Mouse (Mus musculus): ENCODE measurements around the gene Ube2j2. TPM values are rescaled to one million over a fixed set of nuclear protein-coding genes. Genes with fewer than 3 reads are reported as not detected.

The Ube2j2 gene
- polyA plus RNA-seq, 1 experiment from 2014 or later: 157 TPM

Other genes with a start within 250 kb of the Ube2j2 start
- gene Fndc10, start 249.5 kb upstream of the Ube2j2 start, polyA plus RNA-seq (2016; fragmentation: Nextera tagmentation; extraction: Ambion mirVana): 0.72 and 1.8 TPM in 2 replicates
- gene Ssu72, start 239.0 kb upstream of the Ube2j2 start, polyA plus RNA-seq (2016; fragmentation: Nextera tagmentation; extraction: Ambion mirVana): 162 and 175 TPM in 2 replicates
- gene Tmem240, start 209.0 kb upstream of the Ube2j2 start, polyA plus RNA-seq (2016; fragmentation: Nextera tagmentation; extraction: Ambion mirVana): 0.85 and 1.6 TPM in 2 replicates
- gene Atad3a, start 182.7 kb upstream of the Ube2j2 start, polyA plus RNA-seq (2016; fragmentation: Nextera tagmentation; extraction: Ambion mirVana): 110 and 124 TPM in 2 replicates
- gene Vwa1, start 169.1 kb upstream of the Ube2j2 start, polyA plus RNA-seq (2016; fragmentation: Nextera tagmentation; extraction: Ambion mirVana): 13.4 and 14.0 TPM in 2 replicates
- gene Tmem88b, start 158.0 kb upstream of the Ube2j2 start, polyA plus RNA-seq (2016; fragmentation: Nextera tagmentation; extraction: Ambion mirVana): 0.31 and 0.67 TPM in 2 replicates
- gene Ankrd65, start 153.4 kb upstream of the Ube2j2 start, polyA plus RNA-seq (2016; fragmentation: Nextera tagmentation; extraction: Ambion mirVana): 0.18 TPM in 1 of 2 replicates, not detected in the other
- gene Mrpl20, start 141.0 kb upstream of the Ube2j2 start, polyA plus RNA-seq (2016; fragmentation: Nextera tagmentation; extraction: Ambion mirVana): 252 and 253 TPM in 2 replicates
- 167 and 178 TPM in 2 replicates for gene Ccnl2, start 131.3 kb upstream of the Ube2j2 start, polyA plus RNA-seq (2016; fragmentation: Nextera tagmentation; extraction: Ambion mirVana)
- gene Aurkaip1, start 112.6 kb upstream of the Ube2j2 start, polyA plus RNA-seq (2016; fragmentation: Nextera tagmentation; extraction: Ambion mirVana): 171 and 186 TPM in 2 replicates
- 56.1 and 56.7 TPM in 2 replicates for gene Mxra8, start 104.2 kb upstream of the Ube2j2 start, polyA plus RNA-seq (2016; fragmentation: Nextera tagmentation; extraction: Ambion mirVana)
- gene Dvl1, start 96.4 kb upstream of the Ube2j2 start, polyA plus RNA-seq (2016; fragmentation: Nextera tagmentation; extraction: Ambion mirVana): 4.3 and 5.1 TPM in 2 replicates
- 0.37 and 0.41 TPM in 2 replicates for gene Tas1r3, start 80.5 kb upstream of the Ube2j2 start, polyA plus RNA-seq (2016; fragmentation: Nextera tagmentation; extraction: Ambion mirVana)
- gene Cptp, start 74.4 kb upstream of the Ube2j2 start, polyA plus RNA-seq (2016; fragmentation: Nextera tagmentation; extraction: Ambion mirVana): 22.0 and 24.8 TPM in 2 replicates
- 103 and 104 TPM in 2 replicates for gene Ints11, start 74.3 kb upstream of the Ube2j2 start, polyA plus RNA-seq (2016; fragmentation: Nextera tagmentation; extraction: Ambion mirVana)
- gene Pusl1, start 52.0 kb upstream of the Ube2j2 start, polyA plus RNA-seq (2016; fragmentation: Nextera tagmentation; extraction: Ambion mirVana): 49.4 and 52.8 TPM in 2 replicates
- 32.2 and 41.4 TPM in 2 replicates for gene Acap3, start 52.0 kb upstream of the Ube2j2 start, polyA plus RNA-seq (2016; fragmentation: Nextera tagmentation; extraction: Ambion mirVana)
- gene C1qtnf12, start 18.5 kb downstream of the Ube2j2 start, polyA plus RNA-seq (2016; fragmentation: Nextera tagmentation; extraction: Ambion mirVana): 24.4 and 25.2 TPM in 2 replicates
- gene B3galt6, start 48.8 kb downstream of the Ube2j2 start, polyA plus RNA-seq (2016; fragmentation: Nextera tagmentation; extraction: Ambion mirVana): 13.8 and 17.2 TPM in 2 replicates
- gene Sdf4, start 49.0 kb downstream of the Ube2j2 start, polyA plus RNA-seq (2016; fragmentation: Nextera tagmentation; extraction: Ambion mirVana): 131 and 135 TPM in 2 replicates
- gene Tnfrsf4, start 70.0 kb downstream of the Ube2j2 start, polyA plus RNA-seq (2016; fragmentation: Nextera tagmentation; extraction: Ambion mirVana): 0.30 and 1.3 TPM in 2 replicates
- gene Tnfrsf18, start 82.3 kb downstream of the Ube2j2 start, polyA plus RNA-seq (2016; fragmentation: Nextera tagmentation; extraction: Ambion mirVana): 1.3 and 1.4 TPM in 2 replicates
- gene Ttll10, start 115.6 kb downstream of the Ube2j2 start, polyA plus RNA-seq (2016; fragmentation: Nextera tagmentation; extraction: Ambion mirVana): 0.27 and 0.30 TPM in 2 replicates
- gene 9430015G10Rik, start 166.2 kb downstream of the Ube2j2 start, polyA plus RNA-seq (2016; fragmentation: Nextera tagmentation; extraction: Ambion mirVana): 62.3 and 72.7 TPM in 2 replicates
- 0.71 and 0.75 TPM in 2 replicates for gene Rnf223, start 186.7 kb downstream of the Ube2j2 start, polyA plus RNA-seq (2016; fragmentation: Nextera tagmentation; extraction: Ambion mirVana)

All from hindbrain, embryonic 10.5 days (tissue).